Mouse (Mus musculus) forebrain, embryonic 15.5 days (tissue): ENCODE measurements at regions not wholly inside any gene's neighbourhood (a gene's known extent, or its start where the extent isn't known, plus 50 kb on each side); places are given as distances from the start of the nearest gene placed in this dataset.
A peak's percentile ranks its signal among the peaks of the same experiment; 100 is the strongest.

Source experiments
- ATAC-seq: fragments of 200-750 bp; cut with Nextera tagmentation; replicated peaks from 2 replicates; pipeline ENCODE4 v1.8.0; 2017; ENCODE audit warnings: mild to moderate bottlenecking, moderate TSS enrichment, moderate library complexity
- H3K27ac ChIP-seq: fragments of 300-500 bp; sonication (generic); replicated peaks from 2 replicates; pipeline ENCODE4 v1.5.1; 2015; ENCODE audit warnings: mild to moderate bottlenecking, inconsistent platforms
- H3K27me3 ChIP-seq: fragments of 300-500 bp; sonication (generic); 2 replicates; pipeline ENCODE4 v1.6.1; 2015; ENCODE audit warnings: inconsistent platforms
- H3K36me3 ChIP-seq: fragments of 300-500 bp; sonication (generic); 2 replicates; pipeline ENCODE4 v1.6.1; 2015; ENCODE audit warnings: mild to moderate bottlenecking, inconsistent platforms
- H3K4me1 ChIP-seq: fragments of 300-500 bp; sonication (generic); 2 replicates; pipeline ENCODE4 v1.6.1; 2015; ENCODE audit warnings: inconsistent platforms
- H3K4me2 ChIP-seq: fragments of 300-500 bp; sonication (generic); replicated peaks from 2 replicates; pipeline ENCODE4 v1.6.1; 2015; ENCODE audit warnings: mild to moderate bottlenecking, inconsistent platforms
- H3K4me3 ChIP-seq: fragments of 300-500 bp; sonication (generic); 2 replicates; pipeline ENCODE4 v1.5.1; 2015; ENCODE audit warnings: mild to moderate bottlenecking, inconsistent platforms
- H3K9ac ChIP-seq: fragments of 300-500 bp; sonication (generic); replicated peaks from 2 replicates; pipeline ENCODE4 v1.6.1; 2015; ENCODE audit warnings: mild to moderate bottlenecking, inconsistent platforms
- H3K9me3 ChIP-seq: fragments of 300-500 bp; sonication (generic); 2 replicates; pipeline ENCODE4 v1.6.1; 2016; ENCODE audit warnings: inconsistent platforms
- WGBS: fragments of 180-500 bp; shearing (Covaris S2); methylation state at CpG from one replicate; pipeline ENCODE4 v1.1.7; 2015; ENCODE audit warnings: mixed read lengths; 5-methylcytosine and 5-hydroxymethylcytosine counted together

GRCm38 (mm10) chr2:50694849-50695248, 398.2 kb upstream of the Mmadhc start:
- Histone ChIP-seq H3K4me2 (no peak overlapping the region), H3K4me1 (peaks cover 18% of the 10 kb centered on the region), H3K36me3 (no peaks in the 10 kb centered on the region), H3K9ac (no peak overlapping the region), H3K27ac (no peak overlapping the region), H3K27me3 (no peaks in the 10 kb centered on the region), H3K9me3 (no peaks in the 10 kb centered on the region), H3K4me3 (no peak overlapping the region)
- WGBS, result 30% methylated on average over 2 of the region's 2 CpGs
- ATAC-seq, result peak; percentile 95

- Histone ChIP-seq H3K4me2 (no peak overlapping the region), H3K27ac (peak overlapping the region; percentile 46; the same call in 1 of the 2 replicates), H3K27me3 (no peaks in the 10 kb centered on the region), H3K4me3 (no peak overlapping the region), H3K9ac (no peak overlapping the region), H3K9me3 (no peaks in the 10 kb centered on the region), H3K4me1 (peaks cover 18% of the 10 kb centered on the region), H3K36me3 (no peaks in the 10 kb centered on the region)
- 0 out of 2 replicates have a peak, but pooled peaks have one; percentile 31 for ATAC-seq
- 37% methylated on average over 7 of the region's 7 CpGs for WGBS
These were observed 397.3 kb upstream of the Mmadhc start for GRCm38 (mm10) chr2:50693784-50694350.

GRCm38 (mm10) chr2:50690120-50691103, 393.8 kb upstream of the Mmadhc start:
- no peak overlapping the region for H3K9ac ChIP-seq
- no peaks in the 10 kb centered on the region for H3K36me3 ChIP-seq
- H3K4me2 ChIP-seq, result no peak overlapping the region
- H3K4me3 ChIP-seq, result no peak overlapping the region
- peaks cover 18% of the 10 kb centered on the region for H3K4me1 ChIP-seq
- no peak overlapping the region for H3K27ac ChIP-seq
- H3K27me3 ChIP-seq, result no peaks in the 10 kb centered on the region
- no peak for ATAC-seq
- 89% methylated on average over 11 of the region's 11 CpGs for WGBS
- no peaks in the 10 kb centered on the region for H3K9me3 ChIP-seq

GRCm38 (mm10) chr2:50687672-50688151, 391.1 kb upstream of the Mmadhc start:
- Histone ChIP-seq H3K9ac (no peak overlapping the region), H3K4me2 (no peak overlapping the region), H3K27me3 (no peaks in the 10 kb centered on the region), H3K27ac (no peak overlapping the region), H3K9me3 (no peaks in the 10 kb centered on the region), H3K36me3 (no peaks in the 10 kb centered on the region), H3K4me1 (0 out of 2 replicates have a peak, but pooled peaks cover under 1% of the 10 kb centered on the region), H3K4me3 (no peak overlapping the region)
- ATAC-seq, result no peak
- WGBS, result 93% methylated on average over 10 of the region's 10 CpGs

GRCm38 (mm10) chr2:50687222-50687621, 390.6 kb upstream of the Mmadhc start:
- Histone ChIP-seq H3K27ac (no peak overlapping the region), H3K9ac (no peak overlapping the region), H3K4me2 (no peak overlapping the region), H3K4me3 (no peak overlapping the region), H3K4me1 (no peaks in the 10 kb centered on the region), H3K36me3 (no peaks in the 10 kb centered on the region), H3K27me3 (no peaks in the 10 kb centered on the region), H3K9me3 (no peaks in the 10 kb centered on the region)
- no peak for ATAC-seq
- WGBS, result 72% methylated on average over 5 of the region's 5 CpGs

GRCm38 (mm10) chr2:50677456-50677855, 380.9 kb upstream of the Mmadhc start:
- Histone ChIP-seq H3K27ac (no peak overlapping the region), H3K4me1 (no peaks in the 10 kb centered on the region), H3K36me3 (no peaks in the 10 kb centered on the region), H3K9me3 (no peaks in the 10 kb centered on the region), H3K4me2 (no peak overlapping the region), H3K4me3 (no peak overlapping the region), H3K27me3 (no peaks in the 10 kb centered on the region), H3K9ac (no peak overlapping the region)
- WGBS, result 92% methylated on average over 1 of the region's 1 CpGs
- no peak for ATAC-seq

- no peak overlapping the region for H3K9ac ChIP-seq
- H3K4me1 ChIP-seq, result no peaks in the 10 kb centered on the region
- no peak overlapping the region for H3K27ac ChIP-seq
- no peaks in the 10 kb centered on the region for H3K27me3 ChIP-seq
- ATAC-seq, result no peak
- no peak overlapping the region for H3K4me3 ChIP-seq
- 89% methylated on average over 7 of the region's 7 CpGs for WGBS
- H3K36me3 ChIP-seq, result no peaks in the 10 kb centered on the region
- H3K9me3 ChIP-seq, result no peaks in the 10 kb centered on the region
- no peak overlapping the region for H3K4me2 ChIP-seq
These were observed 379.3 kb upstream of the Mmadhc start for GRCm38 (mm10) chr2:50675736-50676550.

GRCm38 (mm10) chr2:50674856-50675175, 378.2 kb upstream of the Mmadhc start:
- H3K4me1 ChIP-seq, result no peaks in the 10 kb centered on the region
- H3K36me3 ChIP-seq, result no peaks in the 10 kb centered on the region
- ATAC-seq, result no peak
- H3K4me3 ChIP-seq, result no peak overlapping the region
- no peak overlapping the region for H3K4me2 ChIP-seq
- H3K27me3 ChIP-seq, result no peaks in the 10 kb centered on the region
- 92% methylated on average over 3 of the region's 3 CpGs for WGBS
- no peak overlapping the region for H3K27ac ChIP-seq
- no peak overlapping the region for H3K9ac ChIP-seq
- H3K9me3 ChIP-seq, result no peaks in the 10 kb centered on the region

- Histone ChIP-seq H3K36me3 (no peaks in the 10 kb centered on the region), H3K4me3 (no peak overlapping the region), H3K4me2 (no peak overlapping the region), H3K4me1 (no peaks in the 10 kb centered on the region), H3K27me3 (no peaks in the 10 kb centered on the region), H3K9ac (no peak overlapping the region), H3K9me3 (no peaks in the 10 kb centered on the region), H3K27ac (no peak overlapping the region)
- ATAC-seq, result no peak
- 92% methylated on average over 7 of the region's 7 CpGs for WGBS
These were observed 377.7 kb upstream of the Mmadhc start for GRCm38 (mm10) chr2:50674151-50674855.

GRCm38 (mm10) chr2:50669297-50669696, 372.7 kb upstream of the Mmadhc start:
- no peaks in the 10 kb centered on the region for H3K27me3 ChIP-seq
- H3K4me2 ChIP-seq, result no peak overlapping the region
- no peaks in the 10 kb centered on the region for H3K36me3 ChIP-seq
- ATAC-seq, result no peak
- H3K4me3 ChIP-seq, result no peak overlapping the region
- no peaks in the 10 kb centered on the region for H3K4me1 ChIP-seq
- H3K9me3 ChIP-seq, result no peaks in the 10 kb centered on the region
- no peak overlapping the region for H3K27ac ChIP-seq
- no peak overlapping the region for H3K9ac ChIP-seq

GRCm38 (mm10) chr2:50668789-50669188, 372.2 kb upstream of the Mmadhc start:
- Histone ChIP-seq H3K9ac (no peak overlapping the region), H3K9me3 (no peaks in the 10 kb centered on the region), H3K4me3 (no peak overlapping the region), H3K27ac (no peak overlapping the region), H3K27me3 (no peaks in the 10 kb centered on the region), H3K4me1 (no peaks in the 10 kb centered on the region), H3K4me2 (no peak overlapping the region), H3K36me3 (no peaks in the 10 kb centered on the region)
- ATAC-seq, result no peak
- 88% methylated on average over 1 of the region's 1 CpGs for WGBS
